Mouse (Mus musculus) stomach, postnatal 0 days (tissue): ENCODE measurements around the gene Shld1.

Experiments
- CTCF ChIP-seq: IDR thresholded peaks from 2 replicates; pipeline ENCODE4 v1.5.1; 2016; ENCODE audit warnings: antibody characterized with exemption, low read depth, mild to moderate bottlenecking, moderate library complexity
- EP300 ChIP-seq: optimal IDR thresholded peaks from 2 replicates; pipeline ENCODE3; 2016; ENCODE audit warnings: antibody characterized with exemption

GRCm38 (mm10) chr2:132646856-132647745 lies 39.6 kb upstream of the Shld1 start:
- TF ChIP-seq CTCF (no peak), EP300 (no peak)
